In genomic region chr13:40652916-40653315, GRCm38 (mm10) we compare ENCODE assay signal across 22 mouse cellular contexts.
DNase-seq lines count a peak whose midpoint lies in the region; TF ChIP-seq lines count a peak whose summit lies in the region.
"Had no signal": no experiment of that assay in that cellular context is flagged by ENCODE, and none has a peak within 500 bp of the region (broad histone marks: within the 10 kb centered on the region; RNA-seq: fewer than 3 reads in every experiment).

No protein-coding gene starts in this region.

- no peak overlapping the region for H3K9ac ChIP-seq in heart, adult 2 months (ENCODE audit: low read depth, low read length)
- H3K9ac ChIP-seq: embryonic facial prominence, embryonic 13.5 days; embryonic facial prominence, embryonic 15.5 days; forebrain, embryonic 12.5 days had no signal

- no peak overlapping the region for H3K27ac ChIP-seq in heart, adult 2 months
- H3K27ac ChIP-seq: embryonic facial prominence, embryonic 13.5 days; embryonic facial prominence, embryonic 15.5 days; forebrain, embryonic 10.5 days; forebrain, embryonic 12.5 days had no signal

- no peaks in the 10 kb centered on the region for H3K27me3 ChIP-seq in heart, adult 2 months (ENCODE audit: control insufficient read depth, insufficient read depth, low read length)
- H3K27me3 ChIP-seq: CH12.LX had no signal

- whole genome bisulfite sequencing in heart, adult 2 months = 81% methylated on average over 3 of the region's 3 CpGs

- no peak for TF ChIP-seq EP300 in heart, adult 2 months (IDR thresholded peaks at IDR 0.05; ENCODE audit: insufficient read depth, low read depth, low read length)

- no peaks in the 10 kb centered on the region for H3K4me1 ChIP-seq in heart, adult 2 months (ENCODE audit: control insufficient read depth, insufficient read depth, low read length)
- H3K4me1 ChIP-seq: embryonic facial prominence, embryonic 15.5 days had no signal

- H3K36me3 ChIP-seq in heart, adult 2 months (ENCODE audit: control insufficient read depth, insufficient read depth, low read length) = no peaks in the 10 kb centered on the region
- H3K36me3 ChIP-seq: embryonic facial prominence, embryonic 13.5 days; embryonic facial prominence, embryonic 15.5 days; forebrain, embryonic 10.5 days; forebrain, embryonic 12.5 days; G1E had no signal

- no peak overlapping the region for H3K4me3 ChIP-seq in heart, adult 2 months
- H3K4me3 ChIP-seq: embryonic facial prominence, embryonic 13.5 days; embryonic facial prominence, embryonic 15.5 days; erythroblast, embryonic 14.5 days; forebrain, embryonic 10.5 days; forebrain, embryonic 12.5 days had no signal

- intact Hi-C loops in heart, adult 2 months (cut with DNase I) = no loop called here

- no peaks in the 10 kb centered on the region for H3K79me2 ChIP-seq in heart, adult 2 months (replicated peaks; ENCODE audit: control insufficient read depth, insufficient read depth, low read length)

- TF ChIP-seq CTCF in heart, adult 2 months (IDR thresholded peaks at IDR 0.05) = no peak

- TF ChIP-seq POLR2A in heart, adult 2 months (IDR thresholded peaks at IDR 0.05; ENCODE audit: insufficient read depth, low read depth, low read length) = no peak

- peak; percentile 6 for DNase-seq in heart, adult 11 months
- DNase-seq in heart, adult 2 months = no peak
- DNase-seq in Muller cell, postnatal 12 days (ENCODE audit: inconsistent ontology term) = peak; percentile 35
- no peak for DNase-seq in lung, postnatal 10 days
- DNase-seq in yolk sac, embryonic 10.5 days (ENCODE audit: low spot score) = no peak
- DNase-seq: adrenal gland, adult 8-10 months; adrenal gland, postnatal 25 days; B cell, adult 2 months; cerebellum, adult 11 months; cerebellum, adult 18-20 months; cerebellum, adult 8-10 months; cerebellum, adult 9-11 months; cerebellum, postnatal 14 days; cerebellum, postnatal 36 days; embryo, embryonic 11 days had no signal

Comparison
In these comparisons a context has a peak if more than half of its experiments do, and no peak if none do; other contexts are left out.
1. DNase-seq: peak in heart, adult 11 months (single experiment) and Muller cell, postnatal 12 days (single experiment); none in heart, adult 2 months (0 of 2), lung, postnatal 10 days (single experiment) and yolk sac, embryonic 10.5 days (single experiment).